Mouse (Mus musculus) mature B cell (primary cell): ENCODE data around the gene Ppm1j.

Source experiments
- in situ Hi-C: fragments of 300-500 bp; cut with MboI; formaldehyde crosslinking; loops from 2 replicates; pipeline ENCODE4 v1.14.3; 2019

The Ppm1j gene

DNA sequence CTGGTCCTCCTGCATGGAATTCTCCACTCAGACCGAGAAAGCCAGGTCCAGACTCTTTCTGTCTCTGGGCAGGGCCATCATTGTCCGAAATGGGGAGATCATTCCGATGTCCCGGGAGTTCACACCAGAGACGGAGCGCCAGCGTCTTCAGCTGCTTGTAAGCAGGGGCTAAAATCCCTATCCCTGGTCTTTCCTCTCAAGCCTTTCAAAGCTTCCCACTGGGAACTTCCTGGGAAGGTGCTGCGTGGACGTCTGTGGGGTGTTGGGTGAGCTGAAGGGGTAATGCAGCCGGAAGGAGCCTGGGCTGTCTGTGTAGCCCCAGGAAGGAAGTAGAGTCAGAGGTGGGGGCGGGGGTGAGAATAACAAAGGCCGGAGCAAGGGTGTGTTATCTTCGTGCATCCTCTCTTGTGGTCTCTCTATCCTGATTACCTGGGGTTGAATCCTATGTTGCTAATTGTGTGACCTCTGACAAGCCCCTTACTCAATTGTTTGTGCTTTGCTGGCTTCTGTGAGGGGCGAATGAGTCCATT is 3.2 kb downstream of the Ppm1j start:
- in situ Hi-C loops: no loop called here

DNA sequence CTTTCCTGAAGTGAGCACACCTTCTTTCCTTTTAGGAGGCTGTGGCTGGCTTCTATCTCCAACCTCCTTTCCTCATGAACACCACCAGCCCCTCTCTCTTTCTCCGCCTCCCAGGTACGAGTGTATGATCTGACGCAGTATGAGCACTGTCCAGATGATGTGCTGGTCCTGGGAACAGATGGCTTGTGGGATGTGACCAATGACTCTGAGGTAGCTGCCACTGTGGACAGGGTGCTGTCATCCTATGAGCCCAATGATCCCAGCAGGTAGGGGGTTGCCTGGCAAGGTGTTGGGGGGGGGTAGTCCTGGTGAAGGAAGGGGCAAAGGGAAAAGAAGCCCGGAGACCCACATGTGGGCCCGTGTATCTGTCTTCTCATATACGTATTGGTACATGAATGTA is 4.4 kb downstream of the Ppm1j start:
- in situ Hi-C loops: no loop called here

DNA sequence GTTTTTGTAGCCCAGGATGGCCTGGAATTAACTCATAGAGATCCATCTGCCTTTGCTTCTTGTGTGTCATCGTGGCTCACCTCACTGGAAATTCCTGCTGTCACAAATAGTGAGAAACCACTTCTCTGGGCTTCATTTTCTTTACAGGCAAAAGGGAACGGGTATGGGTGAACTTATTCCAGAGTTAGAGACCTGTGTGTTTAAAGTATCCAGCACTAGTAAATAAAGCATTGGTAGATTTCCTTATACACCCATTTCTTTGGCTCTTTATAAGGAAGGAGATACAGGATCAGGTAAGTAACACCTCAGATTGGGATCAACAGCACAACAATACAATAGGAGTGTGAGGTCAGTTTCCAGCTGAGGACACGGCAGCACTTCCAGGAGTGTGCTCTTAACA is 7.2 kb downstream of the Ppm1j start, which contains the start of gene Rhoc:
Rhoc (plus strand) TSS at position 301 of the 400 bp plus-strand sequence.
- in situ Hi-C loops: no loop called here

GRCm38 (mm10) chr3:104788561-104789311 is 7.9 kb downstream of the Ppm1j start:
- in situ Hi-C loops: no loop called here

GRCm38 (mm10) chr3:104789312-104789605 is 8.4 kb downstream of the Ppm1j start:
- in situ Hi-C loops: no loop called here

GRCm38 (mm10) chr3:104789822-104790221 is 9.0 kb downstream of the Ppm1j start:
- in situ Hi-C loops: no loop called here

DNA sequence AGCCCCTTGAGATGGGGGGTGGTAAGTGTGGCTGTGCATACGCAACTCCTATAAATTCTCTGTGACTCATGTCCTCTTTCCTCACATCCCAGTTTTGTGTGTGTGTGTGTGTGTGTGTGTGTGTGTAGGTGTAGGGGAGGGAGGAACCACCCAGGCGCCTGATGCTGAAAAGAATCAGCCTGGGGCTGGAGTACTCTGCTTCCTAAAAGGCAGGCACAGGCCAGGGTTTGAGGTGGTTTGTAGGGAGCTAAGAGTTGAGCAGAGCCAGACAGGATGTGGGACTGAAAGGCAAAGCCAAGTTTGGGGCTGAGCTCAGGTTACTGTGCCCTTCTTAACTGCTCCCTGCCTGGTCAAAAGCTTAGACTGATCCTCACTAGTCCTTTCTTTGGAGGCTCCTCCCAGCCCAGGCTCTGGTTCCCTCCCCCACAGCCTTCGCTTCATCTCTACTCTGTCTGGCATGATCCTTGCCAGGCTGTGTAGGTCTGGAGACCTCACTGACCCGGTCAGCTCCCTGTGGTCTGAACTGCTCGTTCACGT is 9.6 kb downstream of the Ppm1j start:
- in situ Hi-C loops: no loop called here

GRCm38 (mm10) chr3:104791017-104791416 is 10.2 kb downstream of the Ppm1j start:
- in situ Hi-C loops: no loop called here

DNA sequence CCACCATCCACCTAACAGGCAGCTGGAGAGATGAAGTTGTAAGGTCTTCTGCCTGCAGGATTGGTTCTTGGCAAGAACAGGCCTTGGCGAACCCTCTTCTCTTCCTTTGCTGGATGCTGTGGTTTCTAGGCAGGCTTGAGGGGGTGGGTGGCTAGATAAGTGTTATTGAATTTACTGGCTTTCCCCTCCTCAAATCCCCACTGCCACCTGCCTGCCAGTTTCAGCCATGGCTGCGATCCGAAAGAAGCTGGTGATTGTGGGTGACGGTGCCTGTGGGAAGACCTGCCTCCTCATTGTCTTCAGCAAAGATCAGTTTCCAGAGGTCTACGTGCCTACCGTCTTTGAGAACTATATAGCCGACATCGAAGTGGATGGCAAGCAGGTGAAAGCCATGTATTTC is 10.8 kb downstream of the Ppm1j start:
- in situ Hi-C loops: no loop called here

DNA sequence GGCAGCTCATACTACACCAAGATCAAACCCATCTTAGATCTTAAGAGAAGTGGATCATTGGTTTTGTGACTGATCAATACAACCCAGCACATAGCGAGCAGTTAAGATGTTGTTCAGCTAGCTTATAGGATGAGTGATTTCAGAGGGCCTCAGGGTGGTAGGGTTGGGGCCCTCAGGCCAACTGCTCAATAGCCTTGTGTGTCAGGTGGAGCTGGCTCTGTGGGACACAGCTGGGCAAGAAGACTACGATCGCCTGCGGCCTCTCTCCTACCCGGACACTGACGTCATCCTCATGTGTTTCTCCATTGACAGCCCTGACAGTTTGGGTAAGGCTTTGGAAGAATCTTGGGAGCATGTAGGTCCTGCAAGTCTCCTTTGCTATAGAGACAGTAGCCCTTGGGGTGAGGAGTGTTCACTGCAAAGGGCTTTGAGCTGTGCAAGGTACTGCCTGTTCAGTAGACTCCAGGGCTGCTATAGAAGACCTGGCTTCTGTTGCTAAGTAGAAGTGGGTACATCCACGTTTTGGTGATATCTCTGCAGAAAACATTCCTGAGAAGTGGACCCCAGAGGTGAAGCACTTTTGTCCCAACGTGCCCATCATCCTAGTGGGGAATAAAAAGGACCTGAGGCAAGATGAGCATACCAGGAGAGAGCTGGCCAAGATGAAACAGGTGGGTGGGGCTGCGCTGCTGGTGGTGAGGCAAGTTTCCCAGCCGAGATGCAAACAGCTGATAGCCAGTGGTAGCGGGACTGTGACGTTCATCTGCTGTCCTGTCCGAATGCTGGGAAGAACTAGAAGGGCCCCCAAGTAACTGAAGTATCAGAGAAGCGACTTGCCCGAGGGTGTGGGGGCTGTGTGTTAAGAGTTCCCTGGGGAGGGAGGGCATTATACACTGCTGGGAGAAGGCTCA is 11.8 kb downstream of the Ppm1j start:
- in situ Hi-C loops: no loop called here

DNA sequence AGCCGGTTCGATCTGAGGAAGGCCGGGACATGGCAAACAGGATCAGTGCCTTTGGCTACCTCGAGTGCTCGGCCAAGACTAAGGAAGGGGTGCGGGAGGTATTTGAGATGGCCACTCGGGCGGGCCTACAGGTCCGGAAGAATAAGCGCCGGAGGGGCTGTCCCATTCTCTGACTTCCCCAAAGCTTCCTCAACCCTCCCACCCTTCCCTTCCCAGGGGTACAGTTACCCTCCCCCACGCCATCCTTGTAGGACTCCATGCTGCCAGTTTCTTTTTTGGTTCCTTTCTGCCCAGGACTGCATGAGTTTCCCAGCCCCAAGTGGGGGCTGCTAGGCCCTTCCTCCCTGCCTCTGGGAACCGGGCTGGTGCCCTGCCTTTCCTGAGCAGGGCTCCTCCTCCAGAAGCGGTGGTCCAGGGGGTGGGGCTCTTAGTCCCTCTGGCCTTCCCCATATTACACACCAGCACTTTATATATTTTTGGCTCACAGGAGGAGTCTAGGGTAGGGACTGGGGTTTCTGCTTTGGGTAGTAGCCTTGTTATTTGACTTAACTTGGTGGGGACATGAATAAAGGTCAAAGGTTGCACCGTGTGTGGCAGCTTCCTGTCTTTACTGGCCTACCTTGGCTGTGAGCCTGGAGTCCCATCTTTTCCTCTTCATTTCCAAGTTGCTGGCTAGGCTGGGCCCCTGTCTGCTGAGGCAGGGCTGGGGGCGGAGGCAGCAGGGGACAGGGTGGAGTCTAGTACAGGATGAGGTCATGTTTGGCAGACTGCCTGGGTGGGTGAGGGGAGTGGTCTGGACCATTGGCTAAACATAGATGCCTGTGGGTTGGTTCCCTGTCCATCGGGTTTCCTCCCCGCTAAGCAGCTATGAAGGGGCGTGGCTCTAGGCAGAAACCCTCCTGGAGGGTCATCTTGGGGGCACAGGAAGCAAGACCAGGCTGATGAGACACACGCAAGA is 13.3 kb downstream of the Ppm1j start:
- in situ Hi-C loops: no loop called here

- in situ Hi-C loops: no loop called here
Observed at GRCm38 (mm10) chr3:104794953-104795470, 14.2 kb downstream of the Ppm1j start.

GRCm38 (mm10) chr3:104795661-104796340 is 14.9 kb downstream of the Ppm1j start:
- in situ Hi-C loops: no loop called here

- in situ Hi-C loops: no loop called here
Observed at GRCm38 (mm10) chr3:104796430-104797082, 15.7 kb downstream of the Ppm1j start.

DNA sequence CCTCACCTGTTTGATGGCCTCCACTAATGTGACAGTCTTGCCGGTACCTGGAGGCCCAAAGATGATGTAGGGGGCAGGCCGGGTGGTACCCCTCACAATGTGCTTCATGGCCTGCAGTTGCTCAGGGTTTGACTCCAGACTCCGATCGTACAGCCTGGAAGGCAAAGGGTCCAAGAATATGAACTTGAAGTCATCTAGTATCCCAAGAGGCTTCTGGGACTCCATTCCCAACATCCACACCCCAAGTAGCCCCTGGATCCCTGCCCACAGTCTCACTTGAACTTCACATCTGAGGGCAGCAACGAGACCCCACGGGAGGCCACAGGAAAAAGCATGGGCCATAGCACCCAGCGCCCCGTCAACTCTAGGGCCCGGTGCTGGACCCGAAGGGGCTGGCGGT is 19.8 kb downstream of the Ppm1j start:
- in situ Hi-C loops: no loop called here

- in situ Hi-C loops: no loop called here
Observed at GRCm38 (mm10) chr3:104801481-104801880, 20.6 kb downstream of the Ppm1j start.

- in situ Hi-C loops: no loop called here
Observed at GRCm38 (mm10) chr3:104804312-104804711, 23.5 kb downstream of the Ppm1j start.

- in situ Hi-C loops: no loop called here
Observed at GRCm38 (mm10) chr3:104805539-104805938, 24.7 kb downstream of the Ppm1j start.

DNA sequence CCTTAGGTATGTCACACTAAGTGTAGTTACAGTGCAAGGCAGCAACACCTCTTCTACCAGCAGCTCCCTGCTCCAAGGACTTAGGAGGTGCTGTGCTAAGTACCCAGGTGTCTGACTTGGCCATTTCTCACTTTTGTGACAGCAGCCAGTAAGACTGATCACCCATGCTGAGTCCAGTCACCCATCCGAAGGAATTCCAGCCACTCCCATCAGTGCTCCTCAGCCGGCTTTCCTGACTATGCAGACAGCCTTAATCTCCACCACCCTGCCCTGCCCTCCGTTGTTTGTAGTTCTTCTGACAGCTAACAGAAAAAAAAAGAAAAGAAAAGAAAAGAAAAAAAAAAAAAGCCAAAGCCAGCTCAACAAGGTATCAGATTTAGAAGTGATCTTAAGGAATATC is 30.9 kb downstream of the Ppm1j start:
- in situ Hi-C loops: no loop called here

GRCm38 (mm10) chr3:104812254-104812653 is 31.4 kb downstream of the Ppm1j start:
- in situ Hi-C loops: no loop called here
